Mouse (Mus musculus) midbrain, embryonic 10.5 days (tissue): Measurements from ENCODE around the gene Plxna3. TPM values are rescaled to one million over a fixed set of nuclear protein-coding genes. Genes with fewer than 3 reads are reported as not detected.

Experiments used
- DNase-seq: peaks from one replicate; pipeline ENCODE4 v3.0.0-alpha.2; 2017; ENCODE audit warnings: low spot score
- H3K27ac ChIP-seq: fragments of 300-500 bp; sonication (generic); replicated peaks from 2 replicates; pipeline ENCODE4 v1.5.1; 2016; ENCODE audit warnings: mild to moderate bottlenecking
- H3K27me3 ChIP-seq: fragments of 300-500 bp; sonication (generic); 2 replicates; pipeline ENCODE4 v1.6.1; 2016; ENCODE audit warnings: low read depth, mild to moderate bottlenecking; ENCODE audit not compliant: poor library complexity, severe bottlenecking
- H3K36me3 ChIP-seq: fragments of 300-500 bp; sonication (generic); 2 replicates; pipeline ENCODE4 v1.6.1; 2016; ENCODE audit warnings: mild to moderate bottlenecking, moderate library complexity
- H3K4me1 ChIP-seq: fragments of 300-500 bp; sonication (generic); 2 replicates; pipeline ENCODE4 v1.6.1; 2016
- H3K4me3 ChIP-seq: fragments of 300-500 bp; sonication (generic); 2 replicates; pipeline ENCODE4 v1.5.1; 2016; ENCODE audit warnings: mild to moderate bottlenecking, moderate library complexity
- H3K9me3 ChIP-seq: fragments of 300-500 bp; sonication (generic); replicated peaks from 2 replicates; pipeline ENCODE4 v1.6.1; 2016; ENCODE audit warnings: mild to moderate bottlenecking
- WGBS: fragments of 180-500 bp; shearing (Covaris S2); methylation state at CpG from one replicate; pipeline ENCODE4 v1.1.7; 2016; 5-methylcytosine and 5-hydroxymethylcytosine counted together
- polyA plus RNA-seq: library from polyadenylated mRNA; unstranded; fragments of >200 nt; fragmentation: Nextera tagmentation; extraction: Ambion mirVana; gene quantifications from 2 replicates; pipeline ENCODE4 v1.2.1, GENCODE M21; 2016

Plxna3 gene
- polyA plus RNA-seq: 15.7 and 24.3 TPM in 2 replicates

DNA sequence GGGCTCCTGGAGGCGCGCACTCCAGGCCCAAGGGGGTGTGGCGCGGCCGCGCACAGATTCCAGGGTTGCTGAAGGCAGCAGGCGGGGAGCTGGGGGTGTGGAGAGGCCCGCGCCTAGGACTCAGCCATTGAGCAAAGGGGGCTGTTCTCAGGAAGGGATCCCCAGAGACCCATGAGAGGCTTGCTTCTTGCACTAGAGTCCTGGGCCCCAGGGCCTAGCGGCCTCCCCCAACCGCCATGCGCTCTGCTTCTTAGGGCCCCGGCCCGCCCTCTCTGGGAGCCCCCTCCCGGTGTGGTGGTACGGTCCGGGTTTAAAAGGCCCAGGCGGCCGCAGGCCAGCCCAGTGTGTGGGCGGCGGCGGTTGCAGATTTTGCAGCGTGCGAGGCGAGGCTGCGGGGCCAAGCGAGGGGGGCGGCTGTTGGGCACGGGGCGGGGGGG, at the start of gene Plxna3:
TSS of gene Plxna3 (plus strand) at position 342 of the 437 bp plus-strand sequence.
- DNase-seq: peak; percentile 72
- Histone ChIP-seq H3K27me3 (no peaks in the 10 kb centered on the region), H3K4me1 (peaks cover 20% of the 10 kb centered on the region), H3K36me3 (peaks cover 23% of the 10 kb centered on the region), H3K4me3 (peak within 1 kb of the TSS; percentile 65), H3K9me3 (0 out of 2 replicates have a peak, but pooled peaks cover 6% of the 10 kb centered on the region), H3K27ac (peak within 1 kb of the TSS; percentile 95)
- WGBS: 17% methylated on average over 30 of the region's 30 CpGs

DNA sequence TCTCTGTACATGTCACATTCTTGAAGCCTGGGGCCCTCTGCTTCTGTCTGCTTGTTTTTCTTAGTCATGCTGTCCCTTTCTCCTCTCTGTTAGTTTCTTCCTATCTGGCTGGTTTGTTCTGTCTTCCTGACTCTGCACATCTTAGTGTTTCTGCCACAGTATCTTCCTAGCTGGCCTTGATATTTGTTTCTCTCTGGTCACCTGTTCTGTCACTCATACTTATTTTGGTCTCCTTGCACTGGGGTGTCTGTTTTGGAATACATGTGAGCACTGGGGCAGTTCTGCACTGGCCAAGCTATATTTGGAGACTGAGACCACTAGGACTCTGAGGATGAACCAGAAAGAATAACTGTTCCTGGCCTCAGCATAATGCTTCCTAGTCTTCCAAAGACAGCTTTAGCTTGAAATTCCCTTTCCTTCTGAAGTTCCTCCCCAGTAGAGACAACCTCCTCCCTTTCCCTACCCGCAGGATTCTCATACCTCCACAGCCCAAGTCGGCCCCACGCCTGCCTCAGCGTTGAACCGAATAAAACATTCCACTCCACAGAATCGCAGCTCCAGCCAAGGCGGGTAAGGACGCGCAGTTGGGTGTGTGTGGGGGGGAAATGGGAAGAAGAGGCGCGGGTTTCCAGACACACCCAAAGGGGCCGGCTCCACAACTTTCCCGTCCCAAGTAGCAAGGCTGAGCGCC, 47.7 kb upstream of the Plxna3 start:
- Histone ChIP-seq H3K4me1 (peaks cover 20% of the 10 kb centered on the region), H3K27ac (peak overlapping the region; percentile 84), H3K9me3 (no peaks in the 10 kb centered on the region), H3K27me3 (no peaks in the 10 kb centered on the region), H3K4me3 (peak overlapping the region; percentile 64), H3K36me3 (0 out of 2 replicates have a peak, but pooled peaks cover 1% of the 10 kb centered on the region)
- WGBS: 16% methylated on average over 14 of the region's 14 CpGs
- no peak for DNase-seq

- H3K4me1 ChIP-seq: peaks cover 20% of the 10 kb centered on the region
- 16% methylated on average over 16 of the region's 16 CpGs for WGBS
- peak within 1 kb of the TSS; percentile 84 for H3K27ac ChIP-seq
- H3K27me3 ChIP-seq: no peaks in the 10 kb centered on the region
- H3K4me3 ChIP-seq: peak within 1 kb of the TSS; percentile 64
- H3K9me3 ChIP-seq: no peaks in the 10 kb centered on the region
- 0 out of 2 replicates have a peak, but pooled peaks cover 3% of the 10 kb centered on the region for H3K36me3 ChIP-seq
- peak; percentile 47 for DNase-seq
Observed at GRCm38 (mm10) chrX:74281732-74282394, 47.0 kb upstream of the Plxna3 start, which contains the start of the genes Taz and Dnase1l1. Taz (plus strand) TSS chrX:74281912. Dnase1l1 (minus strand) TSS chrX:74282337.

DNA sequence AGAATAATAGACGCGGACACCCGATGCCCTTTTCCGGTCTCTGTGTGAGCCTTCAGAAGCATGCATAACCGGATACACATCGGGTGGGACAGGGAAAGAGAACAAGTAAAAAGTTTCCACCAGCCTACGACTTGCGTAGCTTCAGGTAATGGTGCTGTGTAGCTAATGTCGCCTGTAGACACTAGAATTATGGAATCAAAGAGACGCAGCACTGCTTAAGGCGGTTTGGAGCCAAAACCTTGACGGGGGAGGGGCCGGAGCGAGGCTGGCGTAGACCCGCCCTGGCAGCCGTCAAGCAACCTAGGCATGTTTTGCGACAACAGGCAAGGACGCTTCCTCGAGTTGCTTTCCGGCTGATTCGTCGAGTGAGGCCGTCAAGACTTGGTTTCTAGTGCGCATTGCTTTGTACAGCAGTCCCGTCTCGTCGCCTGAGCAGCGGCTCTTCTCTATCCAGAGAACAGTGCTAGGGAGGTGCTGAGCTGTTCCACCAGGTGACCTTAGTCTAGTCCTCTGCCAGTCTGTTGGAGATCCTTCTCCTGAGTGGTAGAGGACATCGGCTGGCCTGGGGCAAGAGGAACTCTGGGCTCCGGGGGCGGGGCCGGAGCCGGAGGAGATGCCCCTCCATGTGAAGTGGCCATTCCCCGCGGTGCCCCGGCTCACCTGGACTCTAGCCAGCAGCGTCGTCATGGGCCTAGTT, 46.3 kb upstream of the Plxna3 start:
- H3K27ac ChIP-seq: peak overlapping the region; percentile 84
- peak overlapping the region; percentile 64 for H3K4me3 ChIP-seq
- WGBS: 27% methylated on average over 39 of the region's 39 CpGs
- no peaks in the 10 kb centered on the region for H3K27me3 ChIP-seq
- H3K9me3 ChIP-seq: no peaks in the 10 kb centered on the region
- H3K4me1 ChIP-seq: peaks cover 20% of the 10 kb centered on the region
- 0 out of 2 replicates have a peak, but pooled peaks cover 3% of the 10 kb centered on the region for H3K36me3 ChIP-seq
- peak; percentile 81 for DNase-seq

- peaks cover 20% of the 10 kb centered on the region for H3K4me1 ChIP-seq
- H3K9me3 ChIP-seq: no peaks in the 10 kb centered on the region
- WGBS: 44% methylated on average over 5 of the region's 5 CpGs
- H3K27ac ChIP-seq: peak overlapping the region; percentile 84
- peak overlapping the region; percentile 64 for H3K4me3 ChIP-seq
- no peak for DNase-seq
- peaks cover 7% of the 10 kb centered on the region for H3K36me3 ChIP-seq
- H3K27me3 ChIP-seq: no peaks in the 10 kb centered on the region
Observed at GRCm38 (mm10) chrX:74283092-74283437, 45.8 kb upstream of the Plxna3 start.

DNA sequence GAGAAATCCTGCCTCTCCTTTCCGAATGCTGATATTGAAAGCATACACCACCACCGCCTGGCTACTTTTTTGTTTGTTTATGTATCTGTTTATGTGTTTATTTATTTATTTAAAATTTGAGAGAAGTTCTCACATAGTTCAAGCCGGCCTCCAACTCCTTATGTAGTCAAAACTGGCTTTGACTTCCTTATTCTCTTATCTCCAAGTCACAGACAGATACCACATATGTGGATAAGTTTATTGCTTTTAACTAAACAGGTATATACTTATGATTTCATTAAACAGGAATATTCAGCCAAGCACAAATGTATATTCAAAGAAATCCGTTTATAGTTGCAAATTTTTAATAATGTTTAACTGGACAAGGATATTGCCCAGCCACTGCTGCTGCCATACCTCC, 35.4 kb upstream of the Plxna3 start:
- H3K27me3 ChIP-seq: no peaks in the 10 kb centered on the region
- no peak overlapping the region for H3K27ac ChIP-seq
- no peak for DNase-seq
- H3K9me3 ChIP-seq: no peaks in the 10 kb centered on the region
- no peak overlapping the region for H3K4me3 ChIP-seq
- peaks cover 5% of the 10 kb centered on the region for H3K4me1 ChIP-seq
- peaks cover 18% of the 10 kb centered on the region for H3K36me3 ChIP-seq
- WGBS: 76% methylated on average over 4 of the region's 4 CpGs

GRCm38 (mm10) chrX:74296538-74297448, 32.1 kb upstream of the Plxna3 start, which contains the start of gene Atp6ap1:
Atp6ap1 (plus strand) TSS chrX:74297097.
- peaks cover 5% of the 10 kb centered on the region for H3K4me1 ChIP-seq
- H3K9me3 ChIP-seq: no peaks in the 10 kb centered on the region
- WGBS: 18% methylated on average over 37 of the region's 37 CpGs
- DNase-seq: peak; percentile 89
- no peaks in the 10 kb centered on the region for H3K27me3 ChIP-seq
- peaks cover 32% of the 10 kb centered on the region for H3K36me3 ChIP-seq
- H3K27ac ChIP-seq: peak within 1 kb of the TSS; percentile 83
- H3K4me3 ChIP-seq: peak within 1 kb of the TSS; percentile 70

GRCm38 (mm10) chrX:74298348-74298747, 30.5 kb upstream of the Plxna3 start:
- no peak overlapping the region for H3K4me3 ChIP-seq
- DNase-seq: no peak
- peaks cover 5% of the 10 kb centered on the region for H3K4me1 ChIP-seq
- no peak overlapping the region for H3K27ac ChIP-seq
- H3K9me3 ChIP-seq: no peaks in the 10 kb centered on the region
- WGBS: 84% methylated on average over 1 of the region's 1 CpGs
- H3K27me3 ChIP-seq: no peaks in the 10 kb centered on the region
- H3K36me3 ChIP-seq: peaks cover 48% of the 10 kb centered on the region

GRCm38 (mm10) chrX:74299721-74300120, 29.1 kb upstream of the Plxna3 start:
- no peak overlapping the region for H3K4me3 ChIP-seq
- H3K4me1 ChIP-seq: peaks cover 5% of the 10 kb centered on the region
- 89% methylated on average over 3 of the region's 3 CpGs for WGBS
- peaks cover 57% of the 10 kb centered on the region for H3K36me3 ChIP-seq
- no peak for DNase-seq
- H3K9me3 ChIP-seq: no peaks in the 10 kb centered on the region; the same call in 1 of the 2 replicates
- H3K27me3 ChIP-seq: no peaks in the 10 kb centered on the region
- H3K27ac ChIP-seq: no peak overlapping the region

DNA sequence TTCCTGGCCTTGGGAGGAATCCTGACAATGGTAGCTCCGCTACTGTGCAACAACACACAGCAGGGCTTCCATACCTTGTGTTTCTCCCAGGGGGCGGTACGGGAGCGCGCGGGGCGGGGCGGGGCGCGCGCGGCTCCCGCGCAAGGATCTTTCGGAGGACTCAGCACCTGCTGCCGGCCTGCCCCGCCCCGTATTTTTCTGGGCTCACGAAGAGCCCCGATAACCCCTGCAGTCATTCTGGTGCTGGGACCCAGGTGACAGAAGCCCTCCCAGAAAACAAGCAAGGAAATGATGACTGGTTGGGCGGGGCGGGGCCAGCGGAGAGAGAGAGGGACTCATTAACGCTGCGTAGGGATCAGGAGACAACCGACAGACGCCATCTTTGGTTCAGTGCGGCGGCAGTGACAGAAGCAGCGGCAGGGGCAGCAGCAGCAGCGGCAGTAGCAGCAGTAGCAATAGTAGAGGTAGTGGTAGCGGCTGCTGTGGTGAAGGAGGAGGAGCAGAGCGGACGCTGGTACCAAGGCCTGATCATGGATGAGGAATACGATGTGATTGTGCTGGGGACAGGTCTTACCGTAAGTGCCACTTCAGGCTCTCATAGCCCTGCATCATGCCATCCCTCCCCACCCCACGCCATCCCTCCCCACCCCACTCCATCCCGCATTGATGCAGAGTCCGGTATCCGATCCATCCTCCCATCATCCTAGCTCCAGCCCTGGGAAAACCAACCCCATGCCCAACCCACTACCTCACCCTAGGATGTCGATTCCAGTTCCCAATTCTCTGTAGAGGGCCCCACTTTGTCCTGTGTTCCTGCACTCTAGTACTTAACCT, 23.8 kb upstream of the Plxna3 start, which contains the start of gene Gdi1:
TSS of gene Gdi1 (plus strand) at position 132 of the 834 bp plus-strand sequence.
- Histone ChIP-seq H3K27ac (peak within 1 kb of the TSS; percentile 94), H3K9me3 (peaks cover 3% of the 10 kb centered on the region; the same call in 1 of the 2 replicates), H3K27me3 (no peaks in the 10 kb centered on the region), H3K4me1 (peaks cover 11% of the 10 kb centered on the region), H3K36me3 (peaks cover 82% of the 10 kb centered on the region), H3K4me3 (peak within 1 kb of the TSS; percentile 70)
- peak; percentile 79 for DNase-seq
- 22% methylated on average over 41 of the region's 41 CpGs for WGBS
